Mouse (Mus musculus): ENCODE results near the gene Chrd. TPM values are rescaled to one million over a fixed set of nuclear protein-coding genes. Genes with fewer than 3 reads are reported as not detected.

Chrd gene
- polyA plus RNA-seq, 1 experiment = 3.6 TPM

DNA sequence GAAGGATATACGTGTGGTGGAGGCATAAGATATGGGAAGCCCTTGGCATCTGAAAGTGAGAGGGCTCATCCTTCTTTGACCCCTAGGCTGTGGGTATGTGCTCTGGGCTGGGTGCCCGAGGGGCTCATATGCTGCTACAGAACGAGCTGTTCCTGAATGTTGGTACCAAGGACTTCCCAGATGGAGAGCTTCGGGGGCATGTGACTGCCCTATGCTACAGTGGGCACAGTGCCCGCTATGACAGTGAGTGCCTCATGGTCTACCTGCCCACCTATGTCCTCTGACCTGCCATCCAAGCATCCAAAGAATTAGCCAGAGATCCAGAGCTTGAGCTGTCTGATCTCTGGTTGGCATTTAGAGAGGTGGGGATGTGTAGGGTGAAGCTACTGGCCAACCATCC, 3.9 kb downstream of the Chrd start:
- TF ChIP-seq POLR2A (IDR thresholded peaks at IDR 0.05; ENCODE audit: control insufficient read depth, extremely low read depth, insufficient read depth, low read length, poor library complexity) = no peak
- TF ChIP-seq CTCF (IDR thresholded peaks at IDR 0.05; ENCODE audit: borderline replicate concordance, control insufficient read depth, extremely low read depth, insufficient read depth, low read length, poor library complexity) = no peak
- DNase-seq = no peak
- WGBS = 88% methylated on average over 5 of the region's 5 CpGs
- Histone ChIP-seq H3K27ac (ENCODE audit: control insufficient read depth, insufficient read depth, low read length) (no peak overlapping the region), H3K4me3 (ENCODE audit: control insufficient read depth, insufficient read depth, low read length) (no peak overlapping the region), H3K27me3 (ENCODE audit: control insufficient read depth, insufficient read depth, low read length) (peaks cover 21% of the 10 kb centered on the region), H3K4me1 (replicated peaks; ENCODE audit: control insufficient read depth, insufficient read depth, low read length) (0 out of 2 replicates have a peak, but pooled peaks cover 3% of the 10 kb centered on the region), H3K36me3 (ENCODE audit: control insufficient read depth, insufficient read depth, low read length) (no peaks in the 10 kb centered on the region)

- H3K4me3 ChIP-seq (ENCODE audit: control insufficient read depth, insufficient read depth, low read length) = no peak overlapping the region
- DNase-seq = no peak
- TF ChIP-seq POLR2A (IDR thresholded peaks at IDR 0.05; ENCODE audit: control insufficient read depth, extremely low read depth, insufficient read depth, low read length, poor library complexity) (no peak), CTCF (IDR thresholded peaks at IDR 0.05; ENCODE audit: borderline replicate concordance, control insufficient read depth, extremely low read depth, insufficient read depth, low read length, poor library complexity) (no peak)
- H3K27me3 ChIP-seq (ENCODE audit: control insufficient read depth, insufficient read depth, low read length) = peaks cover 7% of the 10 kb centered on the region; the same call in 1 of the 2 replicates
- no peaks in the 10 kb centered on the region for H3K4me1 ChIP-seq (replicated peaks; ENCODE audit: control insufficient read depth, insufficient read depth, low read length)
- 94% methylated on average over 9 of the region's 9 CpGs for WGBS
- no peak overlapping the region for H3K27ac ChIP-seq (ENCODE audit: control insufficient read depth, insufficient read depth, low read length)
- no peaks in the 10 kb centered on the region for H3K36me3 ChIP-seq (ENCODE audit: control insufficient read depth, insufficient read depth, low read length)
Measured at GRCm38 (mm10) chr16:20739845-20740244, 6.9 kb downstream of the Chrd start.

GRCm38 (mm10) chr16:20746641-20747040, 13.7 kb downstream of the Chrd start:
- 43% methylated on average over 6 of the region's 6 CpGs for WGBS
- Histone ChIP-seq H3K4me3 (ENCODE audit: control insufficient read depth, insufficient read depth, low read length) (no peak overlapping the region), H3K36me3 (ENCODE audit: control insufficient read depth, insufficient read depth, low read length) (no peaks in the 10 kb centered on the region)

GRCm38 (mm10) chr16:20750518-20750917, 17.6 kb downstream of the Chrd start:
- TF ChIP-seq CTCF (IDR thresholded peaks at IDR 0.05; ENCODE audit: borderline replicate concordance, control insufficient read depth, extremely low read depth, insufficient read depth, low read length, poor library complexity) = no peak
- no peak for TF ChIP-seq POLR2A (IDR thresholded peaks at IDR 0.05; ENCODE audit: control insufficient read depth, extremely low read depth, insufficient read depth, low read length, poor library complexity)
- Histone ChIP-seq H3K4me3 (ENCODE audit: control insufficient read depth, insufficient read depth, low read length) (no peak overlapping the region), H3K27ac (ENCODE audit: control insufficient read depth, insufficient read depth, low read length) (no peak overlapping the region), H3K36me3 (ENCODE audit: control insufficient read depth, insufficient read depth, low read length) (no peaks in the 10 kb centered on the region), H3K27me3 (ENCODE audit: control insufficient read depth, insufficient read depth, low read length) (no peaks in the 10 kb centered on the region), H3K4me1 (replicated peaks; ENCODE audit: control insufficient read depth, insufficient read depth, low read length) (0 out of 2 replicates have a peak, but pooled peaks cover 3% of the 10 kb centered on the region)
- DNase-seq = no peak
- 80% methylated on average over 8 of the region's 8 CpGs for WGBS

More at GRCm38 (mm10) chr16:20746641-20747040, 13.7 kb downstream of the Chrd start:
- DNase-seq = no peak
- TF ChIP-seq POLR2A (IDR thresholded peaks at IDR 0.05; ENCODE audit: control insufficient read depth, extremely low read depth, insufficient read depth, low read length, poor library complexity) = no peak
- no peak for TF ChIP-seq CTCF (IDR thresholded peaks at IDR 0.05; ENCODE audit: borderline replicate concordance, control insufficient read depth, extremely low read depth, insufficient read depth, low read length, poor library complexity)
- Histone ChIP-seq H3K4me1 (replicated peaks; ENCODE audit: control insufficient read depth, insufficient read depth, low read length) (0 out of 2 replicates have a peak, but pooled peaks cover 3% of the 10 kb centered on the region), H3K27me3 (ENCODE audit: control insufficient read depth, insufficient read depth, low read length) (no peaks in the 10 kb centered on the region), H3K27ac (ENCODE audit: control insufficient read depth, insufficient read depth, low read length) (no peak overlapping the region)

DNA sequence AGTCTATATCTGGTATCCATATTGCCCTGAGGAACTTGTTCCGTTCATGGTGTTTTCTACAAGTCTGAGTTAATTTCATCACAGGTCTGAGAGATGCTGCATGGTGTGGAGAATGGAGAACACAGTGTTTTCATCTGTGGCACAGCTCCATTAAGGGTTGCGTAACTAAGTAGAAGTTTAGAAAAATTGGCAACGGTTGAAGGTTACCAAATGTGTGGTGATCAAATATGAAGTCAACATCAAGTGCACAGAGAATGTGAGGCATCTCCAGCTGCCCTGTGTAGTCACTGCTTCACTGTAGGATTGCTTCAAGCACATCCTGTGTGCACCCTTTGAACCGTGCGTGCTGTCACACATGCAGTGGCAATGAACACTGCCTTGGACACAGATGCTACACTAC, 23.1 kb downstream of the Chrd start:
- TF ChIP-seq CTCF (IDR thresholded peaks at IDR 0.05; ENCODE audit: borderline replicate concordance, control insufficient read depth, extremely low read depth, insufficient read depth, low read length, poor library complexity) = no peak
- TF ChIP-seq POLR2A (IDR thresholded peaks at IDR 0.05; ENCODE audit: control insufficient read depth, extremely low read depth, insufficient read depth, low read length, poor library complexity) = no peak
- no peaks in the 10 kb centered on the region for H3K27me3 ChIP-seq (ENCODE audit: control insufficient read depth, insufficient read depth, low read length)
- no peaks in the 10 kb centered on the region for H3K4me1 ChIP-seq (replicated peaks; ENCODE audit: control insufficient read depth, insufficient read depth, low read length)
- no peaks in the 10 kb centered on the region for H3K36me3 ChIP-seq (ENCODE audit: control insufficient read depth, insufficient read depth, low read length)
- H3K27ac ChIP-seq (ENCODE audit: control insufficient read depth, insufficient read depth, low read length) = no peak overlapping the region
- 89% methylated on average over 5 of the region's 5 CpGs for WGBS
- DNase-seq = no peak
- H3K4me3 ChIP-seq (ENCODE audit: control insufficient read depth, insufficient read depth, low read length) = no peak overlapping the region

- no peak overlapping the region for H3K27ac ChIP-seq (ENCODE audit: control insufficient read depth, insufficient read depth, low read length)
- no peaks in the 10 kb centered on the region for H3K36me3 ChIP-seq (ENCODE audit: control insufficient read depth, insufficient read depth, low read length)
- DNase-seq = no peak
- H3K27me3 ChIP-seq (ENCODE audit: control insufficient read depth, insufficient read depth, low read length) = no peaks in the 10 kb centered on the region
- TF ChIP-seq CTCF (IDR thresholded peaks at IDR 0.05; ENCODE audit: borderline replicate concordance, control insufficient read depth, extremely low read depth, insufficient read depth, low read length, poor library complexity) (no peak), POLR2A (IDR thresholded peaks at IDR 0.05; ENCODE audit: control insufficient read depth, extremely low read depth, insufficient read depth, low read length, poor library complexity) (no peak)
- 73% methylated on average over 1 of the region's 1 CpGs for WGBS
- no peak overlapping the region for H3K4me3 ChIP-seq (ENCODE audit: control insufficient read depth, insufficient read depth, low read length)
- H3K4me1 ChIP-seq (replicated peaks; ENCODE audit: control insufficient read depth, insufficient read depth, low read length) = no peaks in the 10 kb centered on the region
Measured at GRCm38 (mm10) chr16:20757385-20757784, 24.5 kb downstream of the Chrd start.

DNA sequence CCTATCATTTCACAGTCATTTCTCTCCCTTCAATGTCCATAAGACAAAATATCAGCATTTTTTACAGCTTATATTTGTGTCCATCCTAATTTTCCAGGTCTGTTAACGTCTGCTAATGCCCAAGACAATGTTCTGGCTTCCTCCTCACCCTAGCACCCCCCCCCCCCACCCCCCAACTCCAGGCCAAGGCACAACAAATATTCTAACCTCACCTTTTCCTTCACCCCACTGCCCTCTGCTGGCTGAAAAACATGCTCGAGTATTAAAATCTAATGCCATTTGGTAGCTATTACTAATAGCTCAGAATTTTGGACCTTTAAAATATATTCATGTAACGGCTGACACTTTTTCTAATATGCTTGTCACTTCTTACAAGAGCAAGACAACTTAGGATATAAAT, 28.8 kb downstream of the Chrd start:
- Histone ChIP-seq H3K27ac (ENCODE audit: control insufficient read depth, insufficient read depth, low read length) (no peak overlapping the region), H3K36me3 (ENCODE audit: control insufficient read depth, insufficient read depth, low read length) (no peaks in the 10 kb centered on the region), H3K4me1 (replicated peaks; ENCODE audit: control insufficient read depth, insufficient read depth, low read length) (no peaks in the 10 kb centered on the region), H3K27me3 (ENCODE audit: control insufficient read depth, insufficient read depth, low read length) (no peaks in the 10 kb centered on the region), H3K4me3 (ENCODE audit: control insufficient read depth, insufficient read depth, low read length) (no peak overlapping the region)
- TF ChIP-seq POLR2A (IDR thresholded peaks at IDR 0.05; ENCODE audit: control insufficient read depth, extremely low read depth, insufficient read depth, low read length, poor library complexity) (no peak), CTCF (IDR thresholded peaks at IDR 0.05; ENCODE audit: borderline replicate concordance, control insufficient read depth, extremely low read depth, insufficient read depth, low read length, poor library complexity) (no peak)
- 8% methylated on average over 3 of the region's 3 CpGs for WGBS
- peak; percentile 28 for DNase-seq
